Mouse (Mus musculus): ENCODE measurements around the gene Trappc10. TPM values are rescaled to one million over a fixed set of nuclear protein-coding genes. Genes with fewer than 3 reads are reported as not detected.
A peak's percentile ranks its signal among the peaks of the same experiment; 100 is the strongest.

Gene Trappc10
- polyA plus RNA-seq (2012; rRNA removed) (32.4 and 38.8 TPM in 2 replicates), polyA plus RNA-seq (2014; fragmentation: Nextera tagmentation; extraction: Ambion mirVana) (18.8 and 19.0 TPM in 2 replicates)

DNA sequence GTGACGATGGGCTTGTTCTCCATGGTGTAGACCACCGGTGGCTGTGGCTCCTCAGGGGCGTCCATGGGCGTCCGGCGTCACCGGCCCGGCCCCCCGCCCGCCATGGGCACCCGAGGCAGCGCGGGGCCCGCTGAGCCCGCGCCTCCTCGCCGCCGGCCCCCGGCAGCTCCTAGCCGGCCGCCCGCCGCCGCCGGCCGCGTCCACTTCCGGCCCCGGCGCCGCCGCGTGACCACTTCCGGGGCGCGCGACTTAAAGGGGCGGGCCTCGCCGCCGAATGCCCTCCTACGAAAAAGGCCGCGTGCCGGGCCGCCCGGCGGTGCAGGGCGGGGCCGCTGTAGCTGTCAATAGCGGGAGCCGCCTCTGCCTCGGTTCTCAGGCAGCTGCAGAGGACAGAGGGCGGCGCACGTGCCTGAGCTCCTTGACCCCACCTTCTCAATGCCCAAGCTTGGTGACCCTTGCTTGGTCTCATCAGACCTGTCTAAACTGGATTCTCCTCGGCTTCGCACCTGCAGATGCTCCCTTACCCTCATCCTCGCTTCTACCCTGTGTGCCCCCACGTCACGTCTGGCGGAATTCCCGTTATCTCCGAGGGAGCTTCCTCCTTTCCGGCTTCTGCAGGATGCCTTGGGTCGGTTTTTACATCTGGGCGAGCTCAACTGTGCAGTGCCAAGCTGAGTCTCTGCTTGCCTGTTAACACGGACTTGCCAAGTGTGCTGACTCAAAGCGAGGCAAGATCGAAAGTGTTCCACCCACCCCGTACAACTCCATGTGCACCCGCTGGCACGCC lies at the start of gene Trappc10:
Trappc10 (minus strand) TSS at position 204 of the 787 bp plus-strand sequence.
- ATAC-seq (ENCODE audit: low FRiP score, low read depth): peak; percentile 96
- Histone ChIP-seq H3K4me1 (ENCODE audit: control insufficient read depth, insufficient read depth, low read length) (peaks cover 14% of the 10 kb centered on the region; the same call in 1 of the 2 replicates), H3K36me3 (ENCODE audit: control insufficient read depth, insufficient read depth, low read length) (no peaks in the 10 kb centered on the region)

DNA sequence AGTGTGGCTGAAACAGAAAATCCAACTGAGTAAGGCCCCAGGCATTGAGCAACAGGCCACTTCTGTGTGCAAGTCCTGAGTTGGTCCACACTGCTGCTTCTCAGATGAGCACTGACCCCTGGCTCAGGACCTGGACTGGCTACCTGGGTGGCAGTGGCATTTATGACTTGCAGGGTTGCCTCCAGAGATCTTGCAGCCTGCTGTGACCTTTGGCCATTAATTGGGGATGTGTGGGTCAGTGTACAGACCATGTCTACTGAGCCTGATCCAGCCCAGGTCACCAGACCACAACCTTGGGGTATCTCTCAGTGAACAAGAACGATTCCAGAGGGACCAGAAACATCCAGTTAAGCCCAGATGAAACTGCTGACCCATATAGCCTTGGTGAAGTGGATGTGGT lies 49.1 kb upstream of the Trappc10 start:
- ATAC-seq (ENCODE audit: low FRiP score, low read depth): no peak
- H3K9me3 ChIP-seq (ENCODE audit: control insufficient read depth, low read length): no peaks in the 10 kb centered on the region
- no peak for DNase-seq (ENCODE audit: low spot score)
- no peaks in the 10 kb centered on the region for H3K36me3 ChIP-seq (ENCODE audit: control insufficient read depth, insufficient read depth, low read length)
- H3K27me3 ChIP-seq (ENCODE audit: control insufficient read depth, insufficient read depth, low read length): no peaks in the 10 kb centered on the region
- H3K4me1 ChIP-seq (ENCODE audit: control insufficient read depth, insufficient read depth, low read length): peaks cover 23% of the 10 kb centered on the region
- no peak overlapping the region for H3K27ac ChIP-seq (replicated peaks; ENCODE audit: low read depth, low read length)
- no peak overlapping the region for H3K9ac ChIP-seq (ENCODE audit: low read depth, low read length, severe bottlenecking)
- no peak for TF ChIP-seq POLR2A (IDR thresholded peaks at IDR 0.05; ENCODE audit: borderline replicate concordance, extremely low read depth, insufficient read depth, insufficient read length)
- H3K4me2 ChIP-seq (replicated peaks; ENCODE audit: low read depth, low read length, severe bottlenecking): no peak overlapping the region
- WGBS: 63% methylated on average over 1 of the region's 1 CpGs
- H3K4me3 ChIP-seq (replicated peaks; ENCODE audit: low read length): no peak overlapping the region

More for the DNA sequence above, at the start of gene Trappc10:
- WGBS: under 1% methylated on average over 41 of the region's 74 CpGs
- Histone ChIP-seq H3K4me3 (replicated peaks; ENCODE audit: low read length) (peak within 1 kb of the TSS; percentile 80), H3K9ac (ENCODE audit: low read depth, low read length, severe bottlenecking) (peak within 1 kb of the TSS; percentile 77), H3K9me3 (ENCODE audit: control insufficient read depth, low read length) (no peaks in the 10 kb centered on the region), H3K27me3 (ENCODE audit: control insufficient read depth, insufficient read depth, low read length) (no peaks in the 10 kb centered on the region), H3K27ac (replicated peaks; ENCODE audit: low read depth, low read length) (no peak within 1 kb of the TSS; the same call in 1 of the 2 replicates), H3K4me2 (replicated peaks; ENCODE audit: low read depth, low read length, severe bottlenecking) (peak within 1 kb of the TSS; percentile 97)
- no peak for TF ChIP-seq POLR2A (IDR thresholded peaks at IDR 0.05; ENCODE audit: borderline replicate concordance, extremely low read depth, insufficient read depth, insufficient read length)
- DNase-seq (ENCODE audit: low spot score): peak; percentile 79

DNA sequence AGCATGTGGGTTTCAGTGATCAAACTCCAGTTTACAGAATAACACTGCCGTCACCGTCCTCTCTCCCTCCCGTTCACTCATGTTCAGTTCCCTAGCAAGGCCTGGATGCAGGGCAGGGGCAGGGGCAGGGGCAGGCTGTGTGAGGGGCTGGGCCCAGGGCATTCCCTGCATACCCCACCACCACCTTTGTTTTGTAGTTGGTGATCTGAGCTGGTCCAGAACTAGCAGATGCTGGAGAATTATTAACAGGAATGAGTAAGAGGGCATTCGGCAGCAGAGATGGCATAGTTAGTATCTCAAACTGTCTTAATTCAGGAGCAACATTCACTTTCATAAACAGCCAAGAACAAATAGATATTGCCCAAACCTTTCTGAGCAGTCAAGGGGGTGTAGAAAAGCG lies 47.9 kb upstream of the Trappc10 start:
- WGBS: 91% methylated on average over 5 of the region's 5 CpGs
- H3K4me1 ChIP-seq (ENCODE audit: control insufficient read depth, insufficient read depth, low read length): peaks cover 12% of the 10 kb centered on the region

DNA sequence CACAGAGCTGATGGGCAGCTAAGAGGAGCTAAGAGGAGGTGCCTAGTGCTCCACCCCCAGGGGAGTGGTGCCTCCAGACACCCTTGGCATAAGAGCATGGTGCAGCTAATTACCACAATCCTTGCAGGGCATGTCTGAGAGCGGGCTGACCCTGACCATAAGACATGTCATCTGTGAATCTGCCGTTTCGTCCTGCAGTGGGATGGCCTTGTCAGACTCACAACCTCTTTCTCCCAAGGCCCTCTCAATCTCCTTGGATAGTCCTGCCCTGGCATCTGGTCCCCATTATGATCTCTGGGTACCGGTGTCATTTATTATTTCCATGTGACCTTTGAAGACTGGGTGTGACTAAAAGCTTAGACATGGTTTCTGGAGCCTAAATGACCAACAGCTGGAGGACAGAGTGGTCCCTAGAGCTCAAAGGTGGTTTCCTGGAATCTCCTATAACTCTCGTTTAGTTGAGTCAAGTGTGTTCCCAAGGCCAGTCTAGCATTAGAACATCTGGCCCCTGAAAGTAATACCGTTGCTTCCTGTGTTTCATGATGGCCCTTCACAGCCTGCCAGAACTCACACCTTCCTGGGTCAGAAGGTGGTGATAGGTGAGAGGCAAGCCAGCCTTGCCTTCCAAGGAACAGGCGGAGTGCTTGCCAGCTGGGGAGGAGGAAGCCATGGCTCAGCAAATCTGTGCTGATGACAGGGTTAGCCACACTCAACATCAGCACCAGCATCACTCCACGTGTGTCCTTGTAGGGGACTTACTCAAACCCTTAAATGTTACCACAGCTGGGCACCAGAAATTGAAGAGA lies 46.5 kb upstream of the Trappc10 start:
- DNase-seq (ENCODE audit: low spot score): no peak
- no peak overlapping the region for H3K4me3 ChIP-seq (replicated peaks; ENCODE audit: low read length)
- 15% methylated on average over 8 of the region's 8 CpGs for WGBS
- H3K4me1 ChIP-seq (ENCODE audit: control insufficient read depth, insufficient read depth, low read length): peaks cover 12% of the 10 kb centered on the region
- no peaks in the 10 kb centered on the region for H3K27me3 ChIP-seq (ENCODE audit: control insufficient read depth, insufficient read depth, low read length)
- no peak for TF ChIP-seq POLR2A (IDR thresholded peaks at IDR 0.05; ENCODE audit: borderline replicate concordance, extremely low read depth, insufficient read depth, insufficient read length)
- H3K9ac ChIP-seq (ENCODE audit: low read depth, low read length, severe bottlenecking): no peak overlapping the region
- H3K36me3 ChIP-seq (ENCODE audit: control insufficient read depth, insufficient read depth, low read length): peaks cover 19% of the 10 kb centered on the region
- H3K27ac ChIP-seq (replicated peaks; ENCODE audit: low read depth, low read length): no peak overlapping the region
- H3K9me3 ChIP-seq (ENCODE audit: control insufficient read depth, low read length): no peaks in the 10 kb centered on the region
- ATAC-seq (ENCODE audit: low FRiP score, low read depth): no peak
- H3K4me2 ChIP-seq (replicated peaks; ENCODE audit: low read depth, low read length, severe bottlenecking): no peak overlapping the region

More for the DNA sequence above, 47.9 kb upstream of the Trappc10 start:
- Histone ChIP-seq H3K27me3 (ENCODE audit: control insufficient read depth, insufficient read depth, low read length) (no peaks in the 10 kb centered on the region), H3K36me3 (ENCODE audit: control insufficient read depth, insufficient read depth, low read length) (peaks cover 6% of the 10 kb centered on the region; the same call in 1 of the 2 replicates), H3K4me2 (replicated peaks; ENCODE audit: low read depth, low read length, severe bottlenecking) (no peak overlapping the region), H3K4me3 (replicated peaks; ENCODE audit: low read length) (no peak overlapping the region), H3K9me3 (ENCODE audit: control insufficient read depth, low read length) (no peaks in the 10 kb centered on the region), H3K9ac (ENCODE audit: low read depth, low read length, severe bottlenecking) (no peak overlapping the region), H3K27ac (replicated peaks; ENCODE audit: low read depth, low read length) (no peak overlapping the region)
- no peak for ATAC-seq (ENCODE audit: low FRiP score, low read depth)
- TF ChIP-seq POLR2A (IDR thresholded peaks at IDR 0.05; ENCODE audit: borderline replicate concordance, extremely low read depth, insufficient read depth, insufficient read length): no peak
- DNase-seq (ENCODE audit: low spot score): no peak

DNA sequence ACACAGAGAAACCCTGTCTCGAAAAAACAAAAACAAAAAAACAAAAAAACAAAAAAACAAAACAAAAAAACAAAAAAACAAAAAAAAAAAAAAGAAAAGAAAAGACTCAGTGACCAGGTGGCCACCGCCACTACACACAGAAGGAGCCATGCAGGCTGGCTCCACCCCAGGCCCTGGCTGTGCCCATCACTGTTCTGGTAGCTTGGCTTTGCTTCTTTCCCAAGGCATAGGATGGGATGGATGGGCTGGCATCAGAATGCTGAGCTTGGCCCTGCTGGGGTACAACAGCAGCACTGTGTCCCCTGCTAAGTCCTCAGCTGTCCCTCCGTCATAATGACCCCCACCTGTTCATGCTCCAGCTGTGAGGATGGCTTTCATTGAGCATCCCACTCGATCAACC lies 44.5 kb upstream of the Trappc10 start:
- no peak for TF ChIP-seq POLR2A (IDR thresholded peaks at IDR 0.05; ENCODE audit: borderline replicate concordance, extremely low read depth, insufficient read depth, insufficient read length)
- Histone ChIP-seq H3K4me1 (ENCODE audit: control insufficient read depth, insufficient read depth, low read length) (peaks cover 9% of the 10 kb centered on the region), H3K9me3 (ENCODE audit: control insufficient read depth, low read length) (no peaks in the 10 kb centered on the region), H3K27ac (replicated peaks; ENCODE audit: low read depth, low read length) (no peak overlapping the region), H3K27me3 (ENCODE audit: control insufficient read depth, insufficient read depth, low read length) (no peaks in the 10 kb centered on the region), H3K4me3 (replicated peaks; ENCODE audit: low read length) (no peak overlapping the region), H3K36me3 (ENCODE audit: control insufficient read depth, insufficient read depth, low read length) (peaks cover 29% of the 10 kb centered on the region), H3K4me2 (replicated peaks; ENCODE audit: low read depth, low read length, severe bottlenecking) (no peak overlapping the region), H3K9ac (ENCODE audit: low read depth, low read length, severe bottlenecking) (no peak overlapping the region)
- DNase-seq (ENCODE audit: low spot score) (no peak), ATAC-seq (ENCODE audit: low FRiP score, low read depth) (no peak)
- WGBS: 89% methylated on average over 4 of the region's 4 CpGs

Measured in limb, embryonic 14.5 days (tissue).